Mouse (Mus musculus) erythroblast, adult 5-6 weeks (primary cell): ENCODE results near the gene Etfbkmt. TPM values are rescaled to one million over a fixed set of nuclear protein-coding genes. Genes with fewer than 3 reads are reported as not detected.
"Not testable (repeated sequence)": the region's sequence is repeated elsewhere in the genome, so short reads cannot be mapped to it uniquely, and the experiment has no call there.

Experiments used
- ATAC-seq: replicated peaks from 2 replicates; pipeline ENCODE4 v1.8.0; 2016; ENCODE audit warnings: moderate number of reproducible peaks, mild to moderate bottlenecking, moderate TSS enrichment, inconsistent platforms; ENCODE audit not compliant: poor library complexity, low FRiP score, severe bottlenecking
- total RNA-seq, 2 experiments: library from RNA; stranded (forward) in 1 of 2; stranded (reverse) in 1 of 2; fragments of 150-400 nt in 1 of 2; fragments of 200-764, 138-1000 nt in 1 of 2; gene quantifications; 2 replicates each; pipeline versions ENCODE4 v1.2.3 to v1.2.4; 2015 to 2017; ENCODE audit warnings: low replicate concordance in 2 of 2

The Etfbkmt gene
- total RNA-seq, 2 experiments from 2014 or later: 35.9 to 37.7 TPM

DNA sequence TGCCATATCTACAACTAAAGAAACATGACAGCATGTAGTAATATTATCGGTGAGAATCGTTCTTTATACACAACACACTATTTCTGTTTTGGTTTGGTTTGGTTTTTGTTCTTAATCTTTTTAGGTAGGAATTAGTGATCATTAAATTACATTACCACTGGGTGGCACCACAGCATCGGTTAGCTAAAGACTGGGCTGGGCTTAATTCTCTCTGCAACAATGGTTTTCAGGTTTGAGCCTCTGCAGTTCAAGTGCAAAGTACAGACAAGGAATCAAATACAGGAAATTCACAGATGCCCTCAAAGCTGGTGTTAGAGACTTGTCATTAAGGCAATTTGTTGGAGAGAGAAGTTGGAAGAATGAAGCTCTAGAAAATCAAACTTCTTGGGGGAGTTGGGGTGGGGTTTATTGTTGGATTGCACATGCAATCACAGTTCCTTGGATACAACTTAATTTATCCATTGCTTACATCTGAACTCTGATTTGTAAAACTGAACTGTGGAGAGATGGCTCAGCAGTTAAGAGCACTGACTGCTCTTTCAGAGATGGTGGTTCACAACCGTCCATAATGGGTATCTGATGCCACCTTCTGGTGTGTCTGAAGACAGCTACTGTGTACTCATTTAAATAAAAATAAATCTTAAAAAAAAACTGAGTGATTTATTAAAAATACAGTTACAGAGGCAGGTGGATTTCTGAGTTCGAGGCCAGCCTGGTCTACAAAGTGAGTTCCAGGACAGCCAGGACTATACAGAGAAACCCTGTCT, 7.2 kb upstream of the Etfbkmt start:
- ATAC-seq: peak; percentile 73

GRCm38 (mm10) chr6:149134391-149135150, 5.1 kb upstream of the Etfbkmt start:
- ATAC-seq: peak; percentile 36; the same call in 1 of the 2 replicates

- no peak for ATAC-seq
Observed at GRCm38 (mm10) chr6:149135631-149136030, 4.0 kb upstream of the Etfbkmt start.

DNA sequence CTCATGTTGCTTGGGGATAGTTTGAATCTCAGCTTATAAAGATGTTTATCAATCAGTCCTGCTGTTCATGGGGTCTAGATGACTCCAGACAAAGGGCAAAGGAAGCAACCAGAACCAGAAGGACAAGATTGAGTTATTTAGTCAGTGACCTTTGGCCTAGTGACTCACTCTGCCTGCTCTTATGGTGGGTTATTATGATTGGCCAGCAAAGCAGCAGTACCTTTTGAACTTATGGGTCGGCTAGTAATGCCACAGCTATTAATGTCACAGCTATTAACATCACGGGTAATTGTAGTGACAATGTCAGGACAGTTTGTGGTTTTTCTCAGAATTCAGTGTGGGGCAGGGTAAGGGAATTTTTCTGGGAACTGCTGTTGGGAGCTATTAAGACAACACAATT, 1.7 kb upstream of the Etfbkmt start:
- ATAC-seq: no peak

GRCm38 (mm10) chr6:149139011-149139410, 638 bp upstream of the Etfbkmt start:
- no peak for ATAC-seq

GRCm38 (mm10) chr6:149141393-149142173, 1.9 kb downstream of the Etfbkmt start:
- ATAC-seq: peak; percentile 94

DNA sequence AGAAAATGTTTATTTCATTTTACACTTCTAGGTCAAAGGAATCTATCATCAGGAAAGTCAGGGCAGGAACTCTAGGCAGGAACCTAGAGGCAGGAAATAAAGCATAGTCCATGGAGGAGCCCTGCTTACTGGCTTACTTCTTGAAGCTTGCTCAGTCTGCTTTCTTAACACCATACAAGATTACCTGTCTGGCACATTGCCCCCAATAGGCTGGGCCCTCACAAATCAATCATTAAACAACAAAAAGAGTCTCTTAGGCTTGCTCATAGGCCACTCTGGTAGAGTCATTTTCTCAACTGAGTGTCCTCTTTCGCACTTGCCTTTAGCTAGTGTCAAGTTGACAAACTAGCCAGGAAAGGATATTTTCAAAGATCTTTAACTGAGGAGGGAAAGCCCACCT, 5.5 kb downstream of the Etfbkmt start:
- ATAC-seq: no peak

DNA sequence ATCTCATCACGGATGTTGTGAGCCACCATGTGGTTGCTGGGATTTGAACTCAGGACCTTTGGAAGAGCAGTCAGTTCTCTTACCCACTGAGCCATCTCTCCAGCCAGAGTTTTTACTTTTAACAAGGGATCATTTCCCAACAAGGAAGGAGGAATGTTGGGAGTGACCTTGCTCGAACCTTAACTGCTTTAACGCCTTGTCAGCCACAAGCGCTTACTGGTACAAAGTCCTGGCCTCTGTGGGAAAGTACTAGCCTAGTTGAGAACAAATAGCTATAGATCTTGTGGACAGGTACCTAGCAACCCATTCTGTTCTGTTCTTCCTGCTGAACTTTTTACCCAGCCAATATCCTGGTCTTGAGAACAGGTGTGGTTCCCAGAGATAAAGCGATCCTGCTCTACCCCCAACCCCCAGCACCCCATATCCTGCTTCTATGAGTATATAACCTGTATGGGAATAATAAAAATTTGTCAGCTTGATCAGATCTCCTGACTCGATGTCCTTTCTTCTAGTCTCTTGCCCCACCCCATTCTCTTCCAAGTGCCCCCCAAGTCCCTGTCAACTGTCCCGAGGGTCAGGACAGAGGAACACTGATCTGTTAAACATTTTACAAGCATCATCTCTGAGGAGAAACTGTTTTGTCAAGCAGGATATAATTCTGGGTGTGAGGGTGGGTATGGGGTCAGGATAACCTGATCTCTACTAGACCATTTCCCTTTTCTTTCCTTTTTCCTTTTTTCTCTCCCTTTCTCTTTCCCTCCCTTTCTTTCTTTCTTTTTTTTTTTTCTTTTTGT, 9.0 kb downstream of the Etfbkmt start:
- no peak for ATAC-seq

- no peak for ATAC-seq
Observed at GRCm38 (mm10) chr6:149152119-149152518, 12.5 kb downstream of the Etfbkmt start.

- ATAC-seq: no peak
Observed at GRCm38 (mm10) chr6:149153473-149154115, 13.9 kb downstream of the Etfbkmt start.

GRCm38 (mm10) chr6:149154116-149155030, 14.7 kb downstream of the Etfbkmt start:
- ATAC-seq: no peak

DNA sequence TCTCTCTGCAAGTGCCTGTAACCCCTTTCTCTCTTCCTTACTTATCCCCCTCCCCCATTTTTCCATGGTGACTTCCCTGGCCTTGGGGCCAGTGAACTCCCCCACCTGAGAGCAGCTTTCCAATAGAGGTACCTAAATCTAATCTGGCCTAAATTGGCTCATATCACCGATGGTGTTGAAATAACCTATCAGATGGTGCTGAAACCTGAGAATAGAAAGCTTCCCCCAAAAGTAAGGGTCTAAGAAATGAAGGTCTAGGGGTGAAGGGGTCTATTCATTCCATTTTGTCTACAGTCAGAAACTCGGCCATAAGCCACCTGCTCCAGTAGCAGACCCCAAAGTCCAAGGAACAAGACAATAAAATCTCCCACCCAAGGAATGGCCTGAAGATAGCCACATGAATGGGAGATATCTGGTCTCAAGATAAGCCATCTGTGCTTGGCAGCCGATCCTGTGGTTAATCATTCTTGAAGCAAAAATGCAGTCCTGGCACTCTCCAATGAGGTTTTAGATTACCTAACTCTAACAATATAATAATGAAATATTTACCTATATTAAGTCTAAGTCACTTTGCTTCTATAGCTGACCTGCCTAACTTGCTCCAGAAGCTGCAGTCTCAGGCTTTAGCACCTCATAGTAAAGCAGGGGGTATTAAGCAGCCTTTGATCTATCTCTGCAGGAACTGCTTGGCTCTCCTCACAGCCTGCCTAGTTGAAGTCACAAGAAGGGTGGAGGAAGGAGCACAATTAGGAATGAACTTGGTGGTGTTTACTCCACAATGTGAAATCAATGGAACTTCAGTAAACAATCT, 15.6 kb downstream of the Etfbkmt start:
- ATAC-seq: no peak

GRCm38 (mm10) chr6:149167038-149167437, 27.4 kb downstream of the Etfbkmt start:
- not testable (repeated sequence) for ATAC-seq

DNA sequence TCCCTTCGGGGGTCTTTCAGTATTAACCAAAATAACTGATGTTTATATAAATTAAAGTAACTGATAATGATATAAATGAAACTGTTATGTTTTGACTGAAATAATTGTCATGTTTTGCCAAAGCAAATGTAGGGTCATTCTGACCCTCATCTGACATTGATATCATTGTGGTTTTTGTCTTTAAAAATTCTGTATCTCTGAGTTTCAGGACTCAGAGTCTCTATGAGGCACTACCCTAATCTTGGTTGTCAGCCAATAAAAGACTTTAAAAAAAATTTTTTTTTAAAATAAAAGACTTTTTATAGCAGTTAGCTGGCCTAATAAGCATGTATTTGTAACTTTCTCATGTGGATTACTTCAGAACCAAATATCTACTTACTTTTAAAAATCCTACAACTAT, 28.0 kb downstream of the Etfbkmt start:
- no peak for ATAC-seq

DNA sequence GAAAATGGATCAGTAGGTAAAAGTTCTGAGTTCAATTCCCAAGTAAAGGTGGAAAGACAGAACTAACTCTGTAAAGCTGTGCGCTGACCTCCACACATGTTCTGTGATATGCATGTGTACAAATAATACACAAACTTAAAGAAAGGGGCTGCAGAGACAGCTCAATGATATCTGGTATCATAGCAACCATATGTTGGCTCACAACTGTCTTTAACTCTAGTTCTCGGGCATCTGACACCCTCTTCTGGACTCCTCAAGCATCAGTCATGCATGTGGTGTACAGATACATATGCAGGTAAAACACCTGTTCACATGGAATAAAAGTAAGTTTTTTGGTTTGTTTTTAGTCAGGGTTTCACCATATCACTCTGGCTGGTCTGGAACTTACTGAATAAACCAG, 28.8 kb downstream of the Etfbkmt start:
- ATAC-seq: peak; percentile 31; the same call in 1 of the 2 replicates

DNA sequence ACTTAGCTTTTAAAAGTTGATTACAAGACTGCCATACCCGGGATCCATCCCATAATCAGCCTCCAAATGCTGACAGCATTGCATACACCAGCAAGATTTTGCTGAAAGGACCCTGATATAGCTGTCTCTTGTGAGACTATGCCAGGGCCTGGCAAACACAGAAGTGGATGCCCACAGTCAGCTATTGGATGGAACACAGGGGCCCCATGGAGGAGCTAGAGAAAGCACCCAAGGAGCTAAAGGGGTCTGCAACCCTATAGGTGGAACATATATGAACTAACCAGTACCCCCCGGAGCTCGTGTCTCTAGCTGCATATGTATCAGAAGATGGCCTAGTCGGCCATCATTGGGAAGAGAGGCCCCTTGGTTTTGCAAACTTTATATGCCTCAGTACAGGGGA, 30.3 kb downstream of the Etfbkmt start:
- not testable (repeated sequence) for ATAC-seq
